Mouse (Mus musculus) forebrain, embryonic 12.5 days (tissue): Measurements from ENCODE around the gene Xrn1. TPM values are rescaled to one million over a fixed set of nuclear protein-coding genes. Genes with fewer than 3 reads are reported as not detected.
"Not testable (repeated sequence)": the region's sequence is repeated elsewhere in the genome, so short reads cannot be mapped to it uniquely, and the experiment has no call there.

ENCODE experiments used
- ATAC-seq: fragments of 200-750 bp; cut with Nextera tagmentation; 2 replicates; pipeline ENCODE4 v1.8.0; 2017; ENCODE audit warnings: moderate TSS enrichment; ENCODE audit not compliant: low FRiP score
- H3K27ac ChIP-seq: fragments of 300-500 bp; sonication (generic); 2 replicates; pipeline ENCODE4 v1.5.1; 2016; ENCODE audit warnings: mild to moderate bottlenecking
- H3K27me3 ChIP-seq: fragments of 300-500 bp; sonication (generic); 2 replicates; pipeline ENCODE4 v1.6.1; 2016; ENCODE audit warnings: mild to moderate bottlenecking
- H3K36me3 ChIP-seq: fragments of 300-500 bp; sonication (generic); replicated peaks from 2 replicates; pipeline ENCODE4 v1.6.1; 2016; ENCODE audit warnings: mild to moderate bottlenecking
- H3K4me1 ChIP-seq: fragments of 300-500 bp; sonication (generic); 2 replicates; pipeline ENCODE4 v1.6.1; 2016
- H3K4me2 ChIP-seq: fragments of 300-500 bp; sonication (generic); 2 replicates; pipeline ENCODE4 v1.6.1; 2016; ENCODE audit warnings: mild to moderate bottlenecking, moderate library complexity
- H3K4me3 ChIP-seq: fragments of 300-500 bp; sonication (generic); replicated peaks from 2 replicates; pipeline ENCODE4 v1.5.1; 2016; ENCODE audit warnings: mild to moderate bottlenecking
- H3K9ac ChIP-seq: fragments of 300-500 bp; sonication (generic); 2 replicates; pipeline ENCODE4 v1.6.1; 2016; ENCODE audit warnings: mild to moderate bottlenecking
- H3K9me3 ChIP-seq: fragments of 300-500 bp; sonication (generic); 2 replicates; pipeline ENCODE4 v1.6.1; 2016
- WGBS: fragments of 180-500 bp; shearing (Covaris S2); methylation state at CpG from one replicate; pipeline ENCODE4 v1.1.7; 2016; 5-methylcytosine and 5-hydroxymethylcytosine counted together
- polyA plus RNA-seq: library from polyadenylated mRNA; unstranded; fragments of >200 nt; fragmentation: Nextera tagmentation; extraction: Ambion mirVana; gene quantifications from 2 replicates; pipeline ENCODE4 v1.2.1, GENCODE M21; 2016

The Xrn1 gene
- polyA plus RNA-seq, 1 experiment from 2014 or later: 26.8 TPM

DNA sequence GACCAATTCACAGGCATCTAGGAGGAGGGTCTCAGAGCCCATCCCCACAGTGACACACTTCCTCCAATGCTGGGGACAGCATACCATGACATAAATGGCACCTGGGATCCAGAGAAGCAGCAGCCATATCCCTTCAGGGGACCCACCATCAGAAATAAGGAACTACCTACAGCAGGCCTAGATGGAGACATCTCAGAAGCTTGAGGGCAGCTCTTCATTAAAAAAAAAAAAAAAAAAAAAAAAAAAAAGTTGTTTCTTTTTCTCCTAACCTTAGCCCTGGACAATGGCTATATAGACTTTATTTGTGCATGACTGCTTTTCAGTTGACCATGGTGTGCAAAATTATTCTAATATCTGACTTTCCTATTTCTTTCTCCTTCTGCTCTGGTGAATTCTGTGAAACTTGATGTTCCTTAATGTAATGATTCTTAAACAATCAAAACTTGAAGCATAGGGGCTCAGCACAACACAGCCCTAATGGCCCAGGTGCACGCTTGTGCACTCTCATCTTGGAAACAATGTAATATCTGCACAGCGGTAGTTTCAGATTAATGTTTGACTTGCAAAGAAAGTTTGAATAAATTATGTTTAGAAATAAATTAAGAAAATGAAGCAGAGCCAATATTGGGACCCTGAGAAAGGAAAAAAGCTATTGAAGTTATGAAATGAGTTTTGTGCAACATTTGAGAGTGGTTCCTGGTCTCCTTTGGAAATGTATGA is 108.7 kb downstream of the Xrn1 start:
- no peaks in the 10 kb centered on the region for H3K9me3 ChIP-seq
- H3K36me3 ChIP-seq: peaks cover 10% of the 10 kb centered on the region
- no peaks in the 10 kb centered on the region for H3K27me3 ChIP-seq
- H3K4me2 ChIP-seq: no peak overlapping the region
- no peak for ATAC-seq
- no peak overlapping the region for H3K27ac ChIP-seq
- H3K4me3 ChIP-seq: no peak overlapping the region
- H3K9ac ChIP-seq: no peak overlapping the region
- WGBS: 91% methylated on average over 2 of the region's 2 CpGs
- H3K4me1 ChIP-seq: no peaks in the 10 kb centered on the region

DNA sequence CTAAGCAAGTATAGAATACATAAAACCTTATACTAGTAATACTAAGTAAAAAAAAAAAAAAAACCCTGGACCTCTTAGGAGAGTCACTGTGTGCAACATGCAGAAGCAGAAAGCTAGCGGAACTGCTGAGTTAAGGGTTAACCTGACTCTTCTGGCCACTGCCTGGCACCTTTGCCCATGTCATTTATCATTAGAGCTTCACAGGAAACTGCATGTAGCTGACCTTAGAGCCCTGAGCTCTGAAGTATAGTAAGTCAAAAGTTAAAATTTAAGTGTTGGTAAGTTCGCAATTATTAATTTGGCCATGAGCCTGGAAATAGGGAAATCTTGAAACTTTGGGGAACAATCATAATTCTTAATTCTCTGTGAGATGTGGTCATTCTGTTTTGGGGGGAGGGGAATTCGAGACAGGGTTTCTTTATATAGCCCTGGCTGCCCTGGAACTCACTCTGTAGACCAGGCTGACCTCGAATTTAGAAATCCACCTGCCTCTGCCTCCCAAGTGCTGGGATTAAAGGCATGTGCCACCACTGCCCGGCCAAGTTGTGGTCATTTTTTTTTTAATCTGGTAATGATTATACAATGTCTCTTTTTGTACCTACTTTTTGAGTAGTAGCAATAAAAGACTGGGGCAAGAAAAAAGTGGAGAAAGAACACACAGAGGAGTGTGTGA is 109.4 kb downstream of the Xrn1 start:
- WGBS: 81% methylated on average over 5 of the region's 5 CpGs

DNA sequence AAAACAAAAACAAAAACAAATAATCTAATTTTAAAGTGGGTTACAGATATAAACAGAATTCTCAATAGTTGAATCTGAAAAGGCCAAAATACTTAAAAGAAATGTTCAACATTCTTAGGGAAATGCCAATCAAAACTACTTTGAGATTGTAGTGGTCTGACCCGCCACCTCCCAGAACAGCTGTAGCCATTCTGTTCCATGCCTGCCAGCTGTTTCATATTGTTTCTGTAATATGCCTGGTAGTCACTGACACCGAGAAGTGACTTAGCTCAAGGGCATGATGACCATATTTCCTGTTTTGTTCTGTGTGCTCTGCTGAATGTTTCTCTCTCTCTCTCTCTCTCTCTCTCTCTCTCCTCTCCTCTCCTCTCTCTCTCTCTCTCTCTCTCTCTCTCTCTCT is 112.9 kb downstream of the Xrn1 start:
- H3K4me3 ChIP-seq: no peak overlapping the region
- 74% methylated on average over 2 of the region's 2 CpGs for whole genome bisulfite sequencing

More for the DNA sequence above, 109.4 kb downstream of the Xrn1 start:
- Histone ChIP-seq H3K27ac (no peak overlapping the region), H3K36me3 (peaks cover 3% of the 10 kb centered on the region), H3K4me3 (no peak overlapping the region), H3K27me3 (no peaks in the 10 kb centered on the region), H3K4me1 (no peaks in the 10 kb centered on the region), H3K9me3 (no peaks in the 10 kb centered on the region), H3K9ac (no peak overlapping the region), H3K4me2 (no peak overlapping the region)
- ATAC-seq: no peak

DNA sequence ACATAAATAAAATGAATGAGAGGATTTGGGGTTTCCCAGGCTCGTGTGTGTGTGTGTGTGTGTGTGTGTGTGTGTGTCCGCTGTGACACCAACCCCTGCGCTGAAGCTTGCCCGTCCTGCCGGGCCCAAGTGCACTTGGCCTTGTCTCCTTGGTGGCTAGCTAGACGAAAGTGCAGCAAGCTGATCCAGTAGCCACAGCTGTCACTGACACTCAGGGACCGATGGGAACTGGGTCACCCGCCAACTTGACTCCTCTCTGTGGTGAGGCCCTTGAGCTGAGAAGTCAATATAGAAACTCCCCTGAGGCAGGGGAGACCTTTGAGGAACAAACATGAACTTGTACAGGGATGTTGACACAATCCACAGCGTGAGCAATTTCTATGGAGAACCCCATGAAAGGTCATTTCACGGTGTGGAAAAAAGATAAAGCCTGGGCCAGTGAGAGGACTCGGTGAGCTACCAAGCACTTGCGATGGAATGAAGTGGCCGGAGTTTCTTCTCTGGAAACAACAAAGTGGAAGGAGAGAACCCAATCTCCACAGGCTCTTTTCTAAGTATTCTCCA is 124.3 kb downstream of the Xrn1 start:
- 97% methylated on average over 13 of the region's 13 CpGs for WGBS
- Histone ChIP-seq H3K4me1 (no peaks in the 10 kb centered on the region), H3K9ac (no peak overlapping the region), H3K36me3 (no peaks in the 10 kb centered on the region), H3K27me3 (no peaks in the 10 kb centered on the region), H3K4me3 (no peak overlapping the region), H3K4me2 (no peak overlapping the region), H3K9me3 (no peaks in the 10 kb centered on the region), H3K27ac (no peak overlapping the region)
- no peak for ATAC-seq

More for the DNA sequence above, 112.9 kb downstream of the Xrn1 start:
- no peak for ATAC-seq
- Histone ChIP-seq H3K4me2 (no peak overlapping the region), H3K36me3 (no peaks in the 10 kb centered on the region), H3K9ac (no peak overlapping the region), H3K9me3 (no peaks in the 10 kb centered on the region), H3K27me3 (no peaks in the 10 kb centered on the region), H3K4me1 (no peaks in the 10 kb centered on the region), H3K27ac (no peak overlapping the region)

DNA sequence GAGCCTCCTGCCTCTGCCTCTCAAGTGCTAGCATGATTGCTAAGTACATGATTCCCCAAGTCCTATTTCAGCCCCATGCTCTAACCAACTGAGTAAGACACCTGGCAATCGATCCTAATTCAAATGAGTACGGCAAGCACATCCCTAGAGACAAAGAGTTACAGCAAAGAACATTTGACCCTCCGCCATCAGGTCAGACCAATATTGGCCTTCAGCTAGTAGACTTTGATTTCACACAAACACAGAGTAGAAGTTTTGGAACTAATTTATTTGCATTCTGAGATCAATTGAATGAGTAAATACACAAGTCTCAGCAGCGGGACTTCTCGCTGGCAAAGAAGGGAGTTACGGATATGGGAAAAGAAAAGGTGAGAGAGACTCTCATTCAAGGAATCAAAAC is 130.7 kb downstream of the Xrn1 start:
- H3K4me1 ChIP-seq: no peaks in the 10 kb centered on the region
- H3K36me3 ChIP-seq: no peaks in the 10 kb centered on the region
- no peaks in the 10 kb centered on the region for H3K27me3 ChIP-seq
- 96% methylated on average over 6 of the region's 6 CpGs for WGBS
- H3K4me2 ChIP-seq: no peak overlapping the region
- H3K27ac ChIP-seq: no peak overlapping the region
- no peak overlapping the region for H3K4me3 ChIP-seq
- H3K9ac ChIP-seq: no peak overlapping the region
- ATAC-seq: no peak
- no peaks in the 10 kb centered on the region for H3K9me3 ChIP-seq

DNA sequence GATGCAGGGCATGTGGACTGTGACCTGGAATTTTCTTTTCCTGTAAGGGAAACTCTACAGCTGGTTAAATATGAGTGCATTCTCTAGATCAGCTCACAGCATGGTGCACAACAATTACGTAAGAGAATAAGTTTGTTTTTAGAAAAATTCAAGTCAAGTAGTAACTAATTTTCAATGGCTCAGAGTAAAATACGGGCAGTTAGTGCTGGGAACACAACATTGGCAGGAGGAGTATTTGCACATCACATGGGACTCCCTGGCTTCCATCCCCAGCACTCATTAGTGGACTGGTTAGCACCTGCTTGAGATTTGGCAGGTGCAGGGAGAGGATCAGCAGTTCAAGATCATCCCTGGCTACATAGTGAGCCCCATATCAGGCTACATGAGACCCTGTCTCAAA is 133.1 kb downstream of the Xrn1 start:
- H3K4me3 ChIP-seq: no peak overlapping the region
- H3K4me1 ChIP-seq: no peaks in the 10 kb centered on the region
- 88% methylated on average over 2 of the region's 2 CpGs for WGBS
- H3K27ac ChIP-seq: no peak overlapping the region
- H3K27me3 ChIP-seq: no peaks in the 10 kb centered on the region
- H3K9me3 ChIP-seq: no peaks in the 10 kb centered on the region
- no peak overlapping the region for H3K4me2 ChIP-seq
- no peak for ATAC-seq
- no peaks in the 10 kb centered on the region for H3K36me3 ChIP-seq
- H3K9ac ChIP-seq: no peak overlapping the region

DNA sequence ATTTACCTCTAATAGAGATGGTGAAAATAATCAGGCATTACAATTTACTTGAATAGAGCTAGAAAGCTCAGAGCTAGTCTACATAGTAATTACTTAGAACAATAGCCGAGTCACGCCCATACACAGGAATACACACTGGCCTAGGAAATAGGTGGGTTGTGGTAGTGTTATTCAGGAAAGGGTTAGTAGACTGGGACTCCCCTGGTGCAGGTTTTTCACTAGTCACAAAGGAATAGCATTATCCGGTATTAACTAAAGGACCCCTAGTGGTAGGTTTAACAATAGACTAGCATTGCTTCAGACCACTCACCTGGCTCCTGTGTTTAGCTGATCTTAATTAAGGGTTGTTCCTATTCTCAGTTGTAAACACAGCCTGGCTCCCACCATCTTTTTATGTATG is 133.9 kb downstream of the Xrn1 start:
- H3K4me2 ChIP-seq, H3K27ac ChIP-seq, H3K4me1 ChIP-seq, H3K36me3 ChIP-seq, ATAC-seq, H3K4me3 ChIP-seq, H3K27me3 ChIP-seq, H3K9me3 ChIP-seq, H3K9ac ChIP-seq: not testable (repeated sequence)
- WGBS: 78% methylated on average over 3 of the region's 3 CpGs

DNA sequence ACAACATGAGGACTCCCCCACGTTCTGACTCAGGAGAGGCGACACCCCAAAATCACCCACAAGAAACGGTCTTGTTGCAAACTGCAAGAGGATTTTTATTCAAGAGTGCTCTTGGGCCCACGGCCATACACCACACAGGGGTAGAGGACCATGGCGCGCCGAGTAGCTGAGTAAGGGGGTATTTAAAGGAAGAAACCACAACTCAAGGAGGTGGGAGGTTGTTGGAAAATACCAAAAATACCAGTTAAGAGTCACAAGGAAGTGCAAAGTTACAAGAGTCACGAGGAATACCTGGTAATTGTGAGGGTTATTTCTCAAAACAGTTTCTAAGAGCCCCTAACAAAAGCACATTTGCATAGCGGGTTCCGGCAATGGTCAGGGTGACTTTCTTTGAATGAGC is 138.1 kb downstream of the Xrn1 start:
- peaks cover 14% of the 10 kb centered on the region; the same call in 1 of the 2 replicates for H3K9me3 ChIP-seq
- WGBS: 86% methylated on average over 10 of the region's 10 CpGs

DNA sequence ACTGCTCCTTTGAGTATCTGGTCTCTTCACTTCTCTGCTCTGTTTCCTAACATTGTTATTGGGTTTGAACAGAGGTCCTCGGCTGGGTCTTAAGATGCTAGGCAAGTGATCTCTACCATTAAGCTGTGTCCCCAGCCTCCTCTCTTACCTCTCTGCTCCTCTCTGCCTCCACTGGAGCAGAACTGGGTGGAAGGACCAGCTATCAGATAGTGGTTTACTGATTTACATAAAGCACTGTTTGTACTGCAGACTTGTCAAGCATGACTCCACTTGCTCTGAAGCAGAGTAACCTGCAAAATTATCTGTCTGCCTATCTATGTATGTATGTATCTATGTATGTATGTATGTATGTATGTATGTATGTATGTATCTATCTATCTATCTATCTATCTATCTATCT is 138.7 kb downstream of the Xrn1 start:
- Histone ChIP-seq H3K36me3 (no peaks in the 10 kb centered on the region), H3K9me3 (peaks cover 17% of the 10 kb centered on the region; the same call in 1 of the 2 replicates), H3K9ac (no peak overlapping the region), H3K4me1 (no peaks in the 10 kb centered on the region), H3K4me2 (no peak overlapping the region), H3K4me3 (no peak overlapping the region), H3K27me3 (no peaks in the 10 kb centered on the region), H3K27ac (no peak overlapping the region)
- WGBS: 88% methylated on average over 1 of the region's 1 CpGs
- no peak for ATAC-seq

More for the DNA sequence above, 138.1 kb downstream of the Xrn1 start:
- not testable (repeated sequence) for H3K4me3 ChIP-seq, H3K27ac ChIP-seq, ATAC-seq, H3K36me3 ChIP-seq, H3K9ac ChIP-seq, H3K4me2 ChIP-seq, H3K27me3 ChIP-seq, H3K4me1 ChIP-seq

DNA sequence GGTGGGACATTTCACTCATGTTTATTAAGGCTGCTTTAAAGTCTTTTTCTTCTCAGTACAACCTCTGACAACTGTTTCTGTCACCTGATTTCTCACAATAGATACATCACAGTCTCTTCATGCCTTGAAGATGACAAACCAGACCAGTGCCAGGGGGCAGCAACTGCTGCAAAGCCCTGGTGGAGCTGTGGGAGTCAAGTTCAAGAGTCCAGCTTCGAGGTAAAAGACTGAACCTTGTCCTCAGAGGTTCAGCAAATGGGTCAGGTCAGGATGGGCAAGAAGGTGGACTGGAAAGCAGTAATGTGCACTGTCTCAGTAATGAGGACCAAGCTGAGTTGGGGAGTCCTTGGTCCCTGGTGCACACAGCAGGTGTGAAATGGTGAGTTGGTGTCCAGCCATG is 139.8 kb downstream of the Xrn1 start:
- Histone ChIP-seq H3K9ac (no peak overlapping the region), H3K4me2 (no peak overlapping the region), H3K27me3 (no peaks in the 10 kb centered on the region), H3K27ac (no peak overlapping the region), H3K9me3 (peaks cover 24% of the 10 kb centered on the region), H3K4me3 (no peak overlapping the region), H3K4me1 (no peaks in the 10 kb centered on the region), H3K36me3 (no peaks in the 10 kb centered on the region)
- WGBS: 59% methylated on average over 1 of the region's 1 CpGs
- no peak for ATAC-seq

DNA sequence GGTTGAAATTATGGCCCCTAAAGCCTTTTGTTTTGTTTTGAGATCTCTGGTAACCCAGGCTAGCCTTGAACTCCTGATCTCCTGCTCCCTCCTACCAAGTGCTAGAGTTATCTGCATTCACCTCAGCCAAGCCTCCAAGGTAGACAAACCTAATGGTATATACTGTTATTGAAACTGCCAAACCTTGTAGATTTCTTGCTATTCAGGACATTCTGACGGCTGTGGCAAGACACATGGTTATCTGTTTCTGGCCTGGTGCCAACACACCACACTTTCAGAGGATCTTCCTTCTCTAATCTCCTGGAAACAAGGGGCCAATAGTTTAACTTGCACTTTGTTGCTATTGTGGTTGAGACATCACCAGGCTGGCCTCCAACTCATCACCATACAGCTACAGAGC is 140.6 kb downstream of the Xrn1 start:
- Histone ChIP-seq H3K27me3 (no peaks in the 10 kb centered on the region), H3K4me1 (no peaks in the 10 kb centered on the region), H3K27ac (no peak overlapping the region), H3K9ac (no peak overlapping the region), H3K4me2 (no peak overlapping the region), H3K4me3 (no peak overlapping the region), H3K9me3 (peaks cover 33% of the 10 kb centered on the region), H3K36me3 (no peaks in the 10 kb centered on the region)
- ATAC-seq: no peak
- 81% methylated on average over 1 of the region's 1 CpGs for WGBS

DNA sequence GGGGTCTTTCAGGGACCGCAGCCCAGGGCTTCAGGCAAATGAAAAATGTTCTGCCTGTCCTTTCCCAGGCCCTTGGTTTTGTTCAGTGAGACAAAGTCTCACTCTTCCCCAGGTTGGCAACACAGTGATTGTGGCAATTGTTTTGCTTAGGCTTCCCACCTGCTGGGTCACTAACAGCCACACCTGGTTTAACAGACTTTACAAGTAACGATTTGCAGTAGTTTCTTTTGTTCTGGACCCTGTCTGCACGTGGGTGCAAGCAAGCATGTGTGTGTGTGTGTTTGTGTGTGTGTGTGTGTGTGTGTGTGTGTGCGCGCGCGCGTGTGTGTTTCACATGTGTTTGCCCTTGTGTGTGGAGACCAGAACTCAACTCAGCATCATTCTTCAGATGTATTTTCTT is 148.3 kb downstream of the Xrn1 start:
- no peak for ATAC-seq
- no peak overlapping the region for H3K4me3 ChIP-seq
- H3K27me3 ChIP-seq: no peaks in the 10 kb centered on the region
- H3K4me1 ChIP-seq: no peaks in the 10 kb centered on the region
- no peak overlapping the region for H3K4me2 ChIP-seq
- H3K9ac ChIP-seq: no peak overlapping the region
- no peak overlapping the region for H3K27ac ChIP-seq
- peaks cover 17% of the 10 kb centered on the region for H3K9me3 ChIP-seq
- WGBS: 87% methylated on average over 8 of the region's 8 CpGs
- H3K36me3 ChIP-seq: no peaks in the 10 kb centered on the region
